Mouse (Mus musculus) hindbrain, embryonic 11.5 days (tissue): ENCODE results near the gene Gm3424. TPM values are rescaled to one million over a fixed set of nuclear protein-coding genes. Genes with fewer than 3 reads are reported as not detected.
A peak's percentile ranks its signal among the peaks of the same experiment; 100 is the strongest.
"Not testable (repeated sequence)": the region's sequence is repeated elsewhere in the genome, so short reads cannot be mapped to it uniquely, and the experiment has no call there.

Experiments used
- ATAC-seq: fragments of 200-750 bp; cut with Nextera tagmentation; 2 replicates; pipeline ENCODE4 v1.8.0; 2017; ENCODE audit warnings: mild to moderate bottlenecking, moderate TSS enrichment, moderate library complexity; ENCODE audit not compliant: low FRiP score
- DNase-seq: peaks from one replicate; pipeline ENCODE4 v3.0.0-alpha.2; 2015; ENCODE audit warnings: low spot score
- H3K27ac ChIP-seq: fragments of 300-500 bp; sonication (generic); 2 replicates; pipeline ENCODE4 v1.5.1; 2014; ENCODE audit warnings: mild to moderate bottlenecking, low read depth, low read length
- H3K27me3 ChIP-seq: fragments of 300-500 bp; sonication (generic); 2 replicates; pipeline ENCODE4 v1.6.1; 2014; ENCODE audit warnings: mild to moderate bottlenecking, low read length, moderate library complexity, mixed read lengths; ENCODE audit not compliant: control insufficient read depth, insufficient read depth
- H3K36me3 ChIP-seq: fragments of 300-500 bp; sonication (generic); 2 replicates; pipeline ENCODE4 v1.6.1; 2014; ENCODE audit warnings: mild to moderate bottlenecking, low read length, moderate library complexity, mixed read lengths; ENCODE audit not compliant: control insufficient read depth, insufficient read depth
- H3K4me1 ChIP-seq: fragments of 300-500 bp; sonication (generic); replicated peaks from 2 replicates; pipeline ENCODE4 v1.6.1; 2014; ENCODE audit warnings: low read length, mixed read lengths; ENCODE audit not compliant: control insufficient read depth, insufficient read depth
- H3K4me2 ChIP-seq: fragments of 300-500 bp; sonication (generic); replicated peaks from 2 replicates; pipeline ENCODE4 v1.6.1; 2014; ENCODE audit warnings: mild to moderate bottlenecking, low read depth, low read length
- H3K4me3 ChIP-seq: fragments of 300-500 bp; sonication (generic); 2 replicates; pipeline ENCODE4 v1.5.1; 2014; ENCODE audit warnings: low read depth, low read length
- H3K9ac ChIP-seq: fragments of 300-500 bp; sonication (generic); 2 replicates; pipeline ENCODE4 v1.6.1; 2014; ENCODE audit warnings: low read depth, low read length
- H3K9me3 ChIP-seq: fragments of 300-500 bp; sonication (generic); 2 replicates; pipeline ENCODE4 v1.6.1; 2016; ENCODE audit warnings: low read length; ENCODE audit not compliant: control insufficient read depth
- WGBS: fragments of 180-500 bp; shearing (Covaris S2); extraction: QIAGEN DNeasy Blood & Tissue Kit; methylation state at CpG from one replicate; pipeline ENCODE4 v1.1.7; 2014; 5-methylcytosine and 5-hydroxymethylcytosine counted together
- polyA plus RNA-seq: library from polyadenylated mRNA; unstranded; fragments of >200 nt; fragmentation: Nextera tagmentation; extraction: Ambion mirVana; gene quantifications from 2 replicates; pipeline ENCODE4 v1.2.1, GENCODE M21; 2014

Gene Gm3424
- polyA plus RNA-seq = not detected in 2 replicates

GRCm38 (mm10) chr14:5830229-5830628 is at the start of gene Gm3424:
Gene Gm3424, minus strand, starts transcription at chr14:5830329.
- not testable (repeated sequence) for H3K4me1 ChIP-seq, H3K27ac ChIP-seq, H3K4me2 ChIP-seq, H3K9ac ChIP-seq, H3K36me3 ChIP-seq, DNase-seq, H3K9me3 ChIP-seq, H3K4me3 ChIP-seq, ATAC-seq, H3K27me3 ChIP-seq
- no CpG with 5 or more reads among the region's 3 CpGs for WGBS

GRCm38 (mm10) chr14:5879791-5880190 is 49.7 kb upstream of the Gm3424 start:
- peak; percentile 40 for DNase-seq
- H3K9me3 ChIP-seq, H3K4me1 ChIP-seq, ATAC-seq, H3K36me3 ChIP-seq, H3K27ac ChIP-seq, H3K27me3 ChIP-seq: not testable (repeated sequence)
- peak overlapping the region; percentile 34; the same call in 1 of the 2 replicates for H3K9ac ChIP-seq
- peak overlapping the region; percentile 35 for H3K4me3 ChIP-seq
- peak overlapping the region; percentile 54 for H3K4me2 ChIP-seq
- 3% methylated on average over 18 of the region's 28 CpGs for WGBS

GRCm38 (mm10) chr14:5879136-5879535 is 49.0 kb upstream of the Gm3424 start:
- H3K4me2 ChIP-seq, H3K4me3 ChIP-seq: not testable (repeated sequence)
- WGBS = 5% methylated on average over 5 of the region's 11 CpGs

GRCm38 (mm10) chr14:5855911-5856310 is 25.8 kb upstream of the Gm3424 start:
- not testable (repeated sequence) for H3K4me1 ChIP-seq, H3K9me3 ChIP-seq, H3K27me3 ChIP-seq, H3K4me2 ChIP-seq, ATAC-seq, DNase-seq, H3K27ac ChIP-seq, H3K4me3 ChIP-seq, H3K36me3 ChIP-seq, H3K9ac ChIP-seq
- WGBS = 88% methylated on average over 3 of the region's 3 CpGs

More at GRCm38 (mm10) chr14:5879136-5879535, 49.0 kb upstream of the Gm3424 start:
- ATAC-seq, H3K27ac ChIP-seq, H3K9me3 ChIP-seq, H3K4me1 ChIP-seq, H3K27me3 ChIP-seq, H3K9ac ChIP-seq, H3K36me3 ChIP-seq: not testable (repeated sequence)
- peak; percentile 81 for DNase-seq

GRCm38 (mm10) chr14:5812699-5813356 is 17.3 kb downstream of the Gm3424 start:
- WGBS = no CpG with 5 or more reads among the region's 47 CpGs
- H3K4me2 ChIP-seq, H3K4me1 ChIP-seq, H3K4me3 ChIP-seq, H3K27me3 ChIP-seq, H3K9ac ChIP-seq, H3K9me3 ChIP-seq, H3K36me3 ChIP-seq, H3K27ac ChIP-seq, DNase-seq: not testable (repeated sequence)
- ATAC-seq = peak; percentile 72; the same call in 1 of the 2 replicates

GRCm38 (mm10) chr14:5807882-5808281 is 22.2 kb downstream of the Gm3424 start, which contains the start of gene Gm3383:
Gene Gm3383, minus strand, starts transcription at chr14:5807982.
- not testable (repeated sequence) for DNase-seq, H3K36me3 ChIP-seq, H3K4me3 ChIP-seq, H3K4me2 ChIP-seq, H3K27ac ChIP-seq, ATAC-seq, H3K9ac ChIP-seq, H3K9me3 ChIP-seq, H3K27me3 ChIP-seq, H3K4me1 ChIP-seq
- no CpG with 5 or more reads among the region's 3 CpGs for WGBS

Other genes with a start within 250 kb of the Gm3424 start
- gene Gm8265, start 197.3 kb downstream of the Gm3424 start, polyA plus RNA-seq = not detected in 2 replicates
- gene Gm9603, start 142.9 kb downstream of the Gm3424 start, polyA plus RNA-seq = not detected in 2 replicates
- 0.12 TPM in 1 of 2 replicates, not detected in the other for gene Gm3373, start 88.8 kb downstream of the Gm3424 start, polyA plus RNA-seq
- 1.3 and 1.7 TPM in 2 replicates for gene Gm3383, start 22.3 kb downstream of the Gm3424 start, polyA plus RNA-seq
- 0.10 TPM in 1 of 2 replicates, not detected in the other for gene Gm8237, start 50.1 kb upstream of the Gm3424 start, polyA plus RNA-seq
- gene Gm3248, start 131.4 kb upstream of the Gm3424 start, polyA plus RNA-seq = 0.57 and 1.3 TPM in 2 replicates
- not detected in 2 replicates for gene Gm3453, start 148.8 kb upstream of the Gm3424 start, polyA plus RNA-seq
- not detected in 2 replicates for gene Gm6337, start 227.9 kb upstream of the Gm3424 start, polyA plus RNA-seq